7 mouse cellular contexts compared by ENCODE assay signal in genomic region chr17:55957726-55958583, GRCm38 (mm10). TPM values are rescaled to one million over a fixed set of nuclear protein-coding genes. Genes with fewer than 3 reads are reported as not detected.
A peak's percentile ranks its signal among the peaks of the same experiment; 100 is the strongest.
DNase-seq lines count a peak whose midpoint lies in the region; ATAC-seq and TF ChIP-seq lines count a peak whose summit lies in the region.

No protein-coding gene starts in this region.

- no peaks in the 10 kb centered on the region for H3K9me3 ChIP-seq in hindbrain, embryonic 13.5 days
- H3K9me3 ChIP-seq in midbrain, embryonic 16.5 days (replicated peaks; ENCODE audit: control insufficient read depth, low read length, poor library complexity, severe bottlenecking): no peaks in the 10 kb centered on the region

- TF ChIP-seq CTCF in left cerebral cortex, adult 2 months (IDR thresholded peaks at IDR 0.05): no peak

- intact Hi-C loops in left cerebral cortex, adult 2 months (cut with DNase I): loop anchor here (2.0 to 10.0 kb wide), 4 partner anchors 66 to 1603 kb away; partner anchors contain the start of genes Ubxn6 and Zfp959
- intact Hi-C loops in left cerebral cortex, postnatal 36 days (cut with DNase I): loop anchor here (2.0 kb wide), 2 partner anchors 51 to 65 kb away; partner anchors contain the start of gene Zfp959
- intact Hi-C loops in left cerebral cortex, postnatal 25 days (cut with DNase I): loop anchor here (5.0 kb wide), 2 partner anchors 119 to 256 kb away; partner anchors contain the start of genes Hdgfl2 and Ubxn6

- 77% methylated on average over 13 of the region's 13 CpGs for WGBS in hindbrain, embryonic 13.5 days
- whole genome bisulfite sequencing in midbrain, embryonic 16.5 days: 85% methylated on average over 13 of the region's 13 CpGs

- H3K4me3 ChIP-seq in left cerebral cortex, adult 2 months: peak overlapping the region; percentile 53
- H3K4me3 ChIP-seq in hindbrain, embryonic 13.5 days: peak overlapping the region; percentile 51
- peak overlapping the region; percentile 51 for H3K4me3 ChIP-seq in midbrain, embryonic 16.5 days (ENCODE audit: low read depth, low read length)

- H3K4me1 ChIP-seq in hindbrain, embryonic 13.5 days (replicated peaks): peaks cover 44% of the 10 kb centered on the region
- peaks cover 31% of the 10 kb centered on the region for H3K4me1 ChIP-seq in midbrain, embryonic 16.5 days (ENCODE audit: control insufficient read depth, insufficient read depth, low read length)

- H3K36me3 ChIP-seq in hindbrain, embryonic 13.5 days: peaks cover 21% of the 10 kb centered on the region
- 0 out of 2 replicates have a peak, but pooled peaks cover 3% of the 10 kb centered on the region for H3K36me3 ChIP-seq in midbrain, embryonic 16.5 days (ENCODE audit: control insufficient read depth, insufficient read depth, low read length)

- H3K27me3 ChIP-seq in hindbrain, embryonic 13.5 days: peaks cover 18% of the 10 kb centered on the region
- no peaks in the 10 kb centered on the region for H3K27me3 ChIP-seq in midbrain, embryonic 16.5 days (ENCODE audit: control insufficient read depth, insufficient read depth, low read depth, low read length)

- H3K4me2 ChIP-seq in hindbrain, embryonic 13.5 days: peak overlapping the region; percentile 74
- peak overlapping the region; percentile 66 for H3K4me2 ChIP-seq in midbrain, embryonic 16.5 days (ENCODE audit: low read length)

- H3K27ac ChIP-seq in left cerebral cortex, adult 2 months: peak overlapping the region; percentile 96
- H3K27ac ChIP-seq in hindbrain, embryonic 13.5 days: peak overlapping the region; percentile 94
- H3K27ac ChIP-seq in midbrain, embryonic 16.5 days (ENCODE audit: low read length): peak overlapping the region; percentile 89

- H3K9ac ChIP-seq in hindbrain, embryonic 13.5 days: peak overlapping the region; percentile 74
- H3K9ac ChIP-seq in midbrain, embryonic 16.5 days (ENCODE audit: low read depth, low read length): peak overlapping the region; percentile 55

- DNase-seq in left cerebral cortex, adult 2 months (ENCODE audit: extremely low spot score in 1 of 2, low spot score in 2 of 2): peak; percentile 9 to 11
- no peak for DNase-seq in left cerebral cortex, postnatal 36 days (ENCODE audit: low spot score in 2 of 2)
- DNase-seq in cerebellum, adult 9-11 months: peak; percentile 65
- DNase-seq in thymus, postnatal 10 days (ENCODE audit: low spot score in 2 of 2): no peak
- DNase-seq in left cerebral cortex, postnatal 25 days (ENCODE audit: low spot score in 2 of 2): no peak

- no peak for ATAC-seq in hindbrain, embryonic 13.5 days (ENCODE audit: low FRiP score)
- no peak for ATAC-seq in midbrain, embryonic 16.5 days

RNA-seq across cellular contexts. Expression of gene Yju2, which starts 0.9 kb away (rescaled TPM):
- 10 to 100 TPM; 16.4 to 17.4 TPM for total RNA-seq in left cerebral cortex, adult 2 months (2021)
- total RNA-seq in left cerebral cortex, postnatal 36 days (2021): 10 to 100 TPM; 14.1 to 15.8 TPM
- polyA plus RNA-seq in hindbrain, embryonic 13.5 days (2015; fragmentation: Nextera tagmentation; extraction: Ambion mirVana): 23.2 and 25.2 TPM in 2 replicates
- 21.2 and 24.6 TPM in 2 replicates for polyA plus RNA-seq in midbrain, embryonic 16.5 days (2015; fragmentation: Nextera tagmentation; extraction: Ambion mirVana)
- 10 to 100 TPM; 15.0 to 15.3 TPM for total RNA-seq in left cerebral cortex, postnatal 25 days (2021)

RNA-seq across cellular contexts. Expression of gene Ebi3, which starts 5.5 kb away (rescaled TPM):
- total RNA-seq in left cerebral cortex, adult 2 months (2021): 1 to 10 TPM; 1.2 to 1.4 TPM
- 1 to 10 TPM; 1.9 to 2.0 TPM for total RNA-seq in left cerebral cortex, postnatal 36 days (2021)
- polyA plus RNA-seq in hindbrain, embryonic 13.5 days (2015; fragmentation: Nextera tagmentation; extraction: Ambion mirVana): 5.0 and 6.8 TPM in 2 replicates
- polyA plus RNA-seq in midbrain, embryonic 16.5 days (2015; fragmentation: Nextera tagmentation; extraction: Ambion mirVana): 6.0 and 7.1 TPM in 2 replicates
- total RNA-seq in left cerebral cortex, postnatal 25 days (2021): 1 to 10 TPM; 2.1 to 2.5 TPM

RNA-seq across cellular contexts. Expression of gene Zfp119b, which starts 8.7 kb away (rescaled TPM):
- 1 to 10 TPM; 2.3 to 4.1 TPM for total RNA-seq in left cerebral cortex, adult 2 months (2021)
- total RNA-seq in left cerebral cortex, postnatal 36 days (2021): 1 to 10 TPM; 3.5 to 3.8 TPM
- 8.2 and 8.7 TPM in 2 replicates for polyA plus RNA-seq in hindbrain, embryonic 13.5 days (2015; fragmentation: Nextera tagmentation; extraction: Ambion mirVana)
- polyA plus RNA-seq in midbrain, embryonic 16.5 days (2015; fragmentation: Nextera tagmentation; extraction: Ambion mirVana): 10.1 and 11.2 TPM in 2 replicates
- 1 to 10 TPM; 3.5 to 4.0 TPM for total RNA-seq in left cerebral cortex, postnatal 25 days (2021)

RNA-seq across cellular contexts. Expression of gene Shd, which starts 12.3 kb away (rescaled TPM):
- total RNA-seq in left cerebral cortex, adult 2 months (2021): 10 to 100 TPM; 36.7 to 40.1 TPM
- 10 to 100 TPM; 34.0 to 42.4 TPM for total RNA-seq in left cerebral cortex, postnatal 36 days (2021)
- polyA plus RNA-seq in hindbrain, embryonic 13.5 days (2015; fragmentation: Nextera tagmentation; extraction: Ambion mirVana): 170 and 182 TPM in 2 replicates
- polyA plus RNA-seq in midbrain, embryonic 16.5 days (2015; fragmentation: Nextera tagmentation; extraction: Ambion mirVana): 185 and 187 TPM in 2 replicates
- 10 to 100 TPM; 30.9 to 34.4 TPM for total RNA-seq in left cerebral cortex, postnatal 25 days (2021)

RNA-seq across cellular contexts. Expression of gene Fsd1, which starts 28.4 kb away (rescaled TPM):
- 10 to 100 TPM; 88.7 to 90.6 TPM for total RNA-seq in left cerebral cortex, adult 2 months (2021)
- total RNA-seq in left cerebral cortex, postnatal 36 days (2021): 10 to 100 TPM; 75.0 to 97.4 TPM
- polyA plus RNA-seq in hindbrain, embryonic 13.5 days (2015; fragmentation: Nextera tagmentation; extraction: Ambion mirVana): 159 and 172 TPM in 2 replicates
- 200 and 218 TPM in 2 replicates for polyA plus RNA-seq in midbrain, embryonic 16.5 days (2015; fragmentation: Nextera tagmentation; extraction: Ambion mirVana)
- 10 to 100 TPM; 70.5 to 78.8 TPM for total RNA-seq in left cerebral cortex, postnatal 25 days (2021)

Comparison
In these comparisons a context has a peak if more than half of its experiments do, and no peak if none do; other contexts are left out.
1. DNase-seq: peak in left cerebral cortex, adult 2 months (2 of 2) and cerebellum, adult 9-11 months (single experiment); none in left cerebral cortex, postnatal 36 days (0 of 2), thymus, postnatal 10 days (0 of 2) and left cerebral cortex, postnatal 25 days (0 of 2).
2. Peak in every context shown above with its lines, with median percentiles within 50 percentile points of each other: H3K27ac ChIP-seq and H3K4me3 ChIP-seq.